Mouse (Mus musculus): ENCODE data around the gene Asb13.

Gene Asb13

GRCm38 (mm10) chr13:3633895-3634811 is at the start of gene Asb13:
TSS of gene Asb13 (plus strand) at chr13:3634032.
- H3K4me1 ChIP-seq (replicated peaks; ENCODE audit: low read depth, low read length), result peaks cover 13% of the 10 kb centered on the region; the same call in 1 of the 2 replicates
- H3K9me3 ChIP-seq (ENCODE audit: low read length), result peaks cover 8% of the 10 kb centered on the region
- TF ChIP-seq NANOG (IDR thresholded peaks at IDR 0.05; ENCODE audit: borderline replicate concordance, low read length) (no peak), CTCF (conservative IDR thresholded peaks at IDR 0.05; ENCODE audit: low read length) (no peak), POU5F1 (IDR thresholded peaks at IDR 0.05; ENCODE audit: borderline replicate concordance, low read length) (no peak)
- peaks cover 23% of the 10 kb centered on the region for H3K27me3 ChIP-seq (ENCODE audit: insufficient read depth, low read length)
- H3K4me3 ChIP-seq (replicated peaks; ENCODE audit: low read length), result peak within 1 kb of the TSS; percentile 82
- H3K36me3 ChIP-seq (ENCODE audit: insufficient read depth, low read length), result no peaks in the 10 kb centered on the region

GRCm38 (mm10) chr13:3590789-3591188 is 43.0 kb upstream of the Asb13 start:
- H3K9me3 ChIP-seq (ENCODE audit: low read length), result no peaks in the 10 kb centered on the region
- peaks cover 56% of the 10 kb centered on the region for H3K36me3 ChIP-seq (ENCODE audit: insufficient read depth, low read length)
- H3K4me1 ChIP-seq (replicated peaks; ENCODE audit: low read depth, low read length), result no peaks in the 10 kb centered on the region
- TF ChIP-seq CTCF (conservative IDR thresholded peaks at IDR 0.05; ENCODE audit: low read length) (peak; percentile 14; the same call in 1 of the 2 replicates), NANOG (IDR thresholded peaks at IDR 0.05; ENCODE audit: borderline replicate concordance, low read length) (no peak)
- H3K27me3 ChIP-seq (ENCODE audit: insufficient read depth, low read length), result no peaks in the 10 kb centered on the region
- no peak overlapping the region for H3K4me3 ChIP-seq (replicated peaks; ENCODE audit: low read length)

GRCm38 (mm10) chr13:3594311-3594710 is 39.5 kb upstream of the Asb13 start:
- Histone ChIP-seq H3K9me3 (ENCODE audit: low read length) (no peaks in the 10 kb centered on the region), H3K36me3 (ENCODE audit: insufficient read depth, low read length) (peaks cover 55% of the 10 kb centered on the region), H3K27me3 (ENCODE audit: insufficient read depth, low read length) (no peaks in the 10 kb centered on the region), H3K4me1 (replicated peaks; ENCODE audit: low read depth, low read length) (no peaks in the 10 kb centered on the region), H3K4me3 (replicated peaks; ENCODE audit: low read length) (no peak overlapping the region)
- TF ChIP-seq POU5F1 (IDR thresholded peaks at IDR 0.05; ENCODE audit: borderline replicate concordance, low read length) (no peak), NANOG (IDR thresholded peaks at IDR 0.05; ENCODE audit: borderline replicate concordance, low read length) (no peak)

- no peak for TF ChIP-seq POU5F1 (IDR thresholded peaks at IDR 0.05; ENCODE audit: borderline replicate concordance, low read length)
- TF ChIP-seq CTCF (conservative IDR thresholded peaks at IDR 0.05; ENCODE audit: low read length), result no peak
- no peak for TF ChIP-seq NANOG (IDR thresholded peaks at IDR 0.05; ENCODE audit: borderline replicate concordance, low read length)
- Histone ChIP-seq H3K4me1 (replicated peaks; ENCODE audit: low read depth, low read length) (no peaks in the 10 kb centered on the region), H3K9me3 (ENCODE audit: low read length) (no peaks in the 10 kb centered on the region), H3K4me3 (replicated peaks; ENCODE audit: low read length) (no peak overlapping the region), H3K36me3 (ENCODE audit: insufficient read depth, low read length) (peaks cover 51% of the 10 kb centered on the region), H3K27me3 (ENCODE audit: insufficient read depth, low read length) (no peaks in the 10 kb centered on the region)
These were observed 37.6 kb upstream of the Asb13 start for GRCm38 (mm10) chr13:3596232-3596631.

GRCm38 (mm10) chr13:3609780-3610117 is 24.1 kb upstream of the Asb13 start:
- Histone ChIP-seq H3K9me3 (ENCODE audit: low read length) (peaks cover 37% of the 10 kb centered on the region), H3K4me1 (replicated peaks; ENCODE audit: low read depth, low read length) (0 out of 2 replicates have a peak, but pooled peaks cover 3% of the 10 kb centered on the region), H3K4me3 (replicated peaks; ENCODE audit: low read length) (peak overlapping the region; percentile 88), H3K36me3 (ENCODE audit: insufficient read depth, low read length) (no peaks in the 10 kb centered on the region), H3K27me3 (ENCODE audit: insufficient read depth, low read length) (peaks cover 8% of the 10 kb centered on the region)
- TF ChIP-seq NANOG (IDR thresholded peaks at IDR 0.05; ENCODE audit: borderline replicate concordance, low read length), result no peak

- H3K36me3 ChIP-seq (ENCODE audit: insufficient read depth, low read length), result no peaks in the 10 kb centered on the region
- H3K27me3 ChIP-seq (ENCODE audit: insufficient read depth, low read length), result peaks cover 8% of the 10 kb centered on the region
- peaks cover 39% of the 10 kb centered on the region for H3K9me3 ChIP-seq (ENCODE audit: low read length)
- TF ChIP-seq CTCF (conservative IDR thresholded peaks at IDR 0.05; ENCODE audit: low read length) (no peak), POU5F1 (IDR thresholded peaks at IDR 0.05; ENCODE audit: borderline replicate concordance, low read length) (no peak), NANOG (IDR thresholded peaks at IDR 0.05; ENCODE audit: borderline replicate concordance, low read length) (no peak)
- H3K4me1 ChIP-seq (replicated peaks; ENCODE audit: low read depth, low read length), result 0 out of 2 replicates have a peak, but pooled peaks cover 3% of the 10 kb centered on the region
- peak overlapping the region; percentile 88 for H3K4me3 ChIP-seq (replicated peaks; ENCODE audit: low read length)
These were observed 23.6 kb upstream of the Asb13 start for GRCm38 (mm10) chr13:3610118-3610794.

- no peak for TF ChIP-seq CTCF (conservative IDR thresholded peaks at IDR 0.05; ENCODE audit: low read length)
- TF ChIP-seq NANOG (IDR thresholded peaks at IDR 0.05; ENCODE audit: borderline replicate concordance, low read length), result no peak
- no peak for TF ChIP-seq POU5F1 (IDR thresholded peaks at IDR 0.05; ENCODE audit: borderline replicate concordance, low read length)
- Histone ChIP-seq H3K36me3 (ENCODE audit: insufficient read depth, low read length) (no peaks in the 10 kb centered on the region), H3K4me1 (replicated peaks; ENCODE audit: low read depth, low read length) (0 out of 2 replicates have a peak, but pooled peaks cover 3% of the 10 kb centered on the region), H3K27me3 (ENCODE audit: insufficient read depth, low read length) (peaks cover 8% of the 10 kb centered on the region), H3K4me3 (replicated peaks; ENCODE audit: low read length) (peak within 1 kb of the TSS; percentile 88), H3K9me3 (ENCODE audit: low read length) (peaks cover 39% of the 10 kb centered on the region)
These were observed 22.9 kb upstream of the Asb13 start, which contains the start of gene Fam208b for GRCm38 (mm10) chr13:3610795-3611438. TSS of gene Fam208b (minus strand) at chr13:3611108.

GRCm38 (mm10) chr13:3627139-3627538 is 6.7 kb upstream of the Asb13 start:
- Histone ChIP-seq H3K4me3 (replicated peaks; ENCODE audit: low read length) (no peak overlapping the region), H3K27me3 (ENCODE audit: insufficient read depth, low read length) (no peaks in the 10 kb centered on the region), H3K4me1 (replicated peaks; ENCODE audit: low read depth, low read length) (no peaks in the 10 kb centered on the region), H3K36me3 (ENCODE audit: insufficient read depth, low read length) (no peaks in the 10 kb centered on the region), H3K9me3 (ENCODE audit: low read length) (peaks cover 62% of the 10 kb centered on the region)
- TF ChIP-seq POU5F1 (IDR thresholded peaks at IDR 0.05; ENCODE audit: borderline replicate concordance, low read length), result no peak
- no peak for TF ChIP-seq NANOG (IDR thresholded peaks at IDR 0.05; ENCODE audit: borderline replicate concordance, low read length)
- no peak for TF ChIP-seq CTCF (conservative IDR thresholded peaks at IDR 0.05; ENCODE audit: low read length)

Data from E14TG2a.4 (cell line).